Mouse (Mus musculus) brain, embryonic 14.5 days (tissue): ENCODE data around the gene Dnajc21. TPM values are rescaled to one million over a fixed set of nuclear protein-coding genes. Genes with fewer than 3 reads are reported as not detected.

ENCODE experiments used
- DNase-seq: peaks from one replicate; pipeline ENCODE4 v3.0.0-alpha.2; 2011; ENCODE audit warnings: low read depth
- CTCF ChIP-seq: fragments of 200-500 bp; IDR thresholded peaks from 2 replicates; pipeline ENCODE4 v1.5.1; 2012; ENCODE audit warnings: inconsistent platforms, mild to moderate bottlenecking, moderate library complexity, borderline replicate concordance; ENCODE audit not compliant: insufficient read depth, insufficient read length; ENCODE audit errors: extremely low read depth
- POLR2A ChIP-seq: fragments of 200-500 bp; IDR thresholded peaks from 2 replicates; pipeline ENCODE4 v1.6.1; 2012; ENCODE audit warnings: mild to moderate bottlenecking, inconsistent platforms, borderline replicate concordance; ENCODE audit not compliant: poor library complexity, insufficient read depth, insufficient read length, severe bottlenecking; ENCODE audit errors: extremely low read depth
- polyA plus RNA-seq: library from polyadenylated mRNA; depleted of rRNA; stranded (reverse); fragments of >200 nt; gene quantifications from 2 replicates; pipeline ENCODE4 v1.2.3, GENCODE M21; 2012

The Dnajc21 gene
- polyA plus RNA-seq, 1 experiment: 12.6 TPM

- TF ChIP-seq POLR2A (no peak), CTCF (no peak)
- DNase-seq: no peak
Observed at GRCm38 (mm10) chr15:10470941-10471340, 625 bp upstream of the Dnajc21 start.

GRCm38 (mm10) chr15:10469641-10470150 is 620 bp downstream of the Dnajc21 start:
- TF ChIP-seq POLR2A (no peak), CTCF (no peak)
- peak; percentile 57 for DNase-seq

GRCm38 (mm10) chr15:10468761-10469160 is 1.6 kb downstream of the Dnajc21 start:
- DNase-seq: no peak
- TF ChIP-seq POLR2A (no peak), CTCF (no peak)

GRCm38 (mm10) chr15:10464678-10465077 is 5.6 kb downstream of the Dnajc21 start:
- TF ChIP-seq CTCF (no peak), POLR2A (no peak)
- no peak for DNase-seq

- TF ChIP-seq CTCF (no peak), POLR2A (no peak)
- no peak for DNase-seq
Observed at GRCm38 (mm10) chr15:10463555-10463954, 6.8 kb downstream of the Dnajc21 start.

- DNase-seq: no peak
- TF ChIP-seq POLR2A (no peak), CTCF (no peak)
Observed at GRCm38 (mm10) chr15:10460986-10461385, 9.3 kb downstream of the Dnajc21 start.

- no peak for DNase-seq
Observed at GRCm38 (mm10) chr15:10447102-10447501, 23.2 kb downstream of the Dnajc21 start.

GRCm38 (mm10) chr15:10442275-10442674 is 28.0 kb downstream of the Dnajc21 start:
- no peak for DNase-seq
- TF ChIP-seq POLR2A (no peak), CTCF (no peak)

More at GRCm38 (mm10) chr15:10447102-10447501, 23.2 kb downstream of the Dnajc21 start:
- no peak for TF ChIP-seq CTCF

- no peak for DNase-seq
- TF ChIP-seq CTCF (no peak), POLR2A (no peak)
Observed at GRCm38 (mm10) chr15:10441493-10441892, 28.8 kb downstream of the Dnajc21 start.

- TF ChIP-seq CTCF (peak; percentile 11; the same call in 1 of the 2 replicates), POLR2A (no peak)
- peak; percentile 20 for DNase-seq
Observed at GRCm38 (mm10) chr15:10439963-10440362, 30.4 kb downstream of the Dnajc21 start.

- TF ChIP-seq POLR2A: no peak
- no peak for TF ChIP-seq CTCF
Observed at GRCm38 (mm10) chr15:10436893-10437292, 33.4 kb downstream of the Dnajc21 start.

GRCm38 (mm10) chr15:10426545-10427266 is 43.6 kb downstream of the Dnajc21 start:
- TF ChIP-seq POLR2A (no peak), CTCF (no peak)
- DNase-seq: no peak

More at GRCm38 (mm10) chr15:10436893-10437292, 33.4 kb downstream of the Dnajc21 start:
- peak; percentile 13 for DNase-seq
